Mouse (Mus musculus) lung, postnatal 0 days (tissue): ENCODE measurements around the gene Cpeb2. TPM values are rescaled to one million over a fixed set of nuclear protein-coding genes. Genes with fewer than 3 reads are reported as not detected.

Experiments
- ATAC-seq: fragments of 200-750 bp; cut with Nextera tagmentation; 2 replicates; pipeline ENCODE4 v1.8.0; 2017; ENCODE audit warnings: moderate library complexity
- DNase-seq: peaks from one replicate; pipeline ENCODE4 v3.0.0-alpha.2; 2016; ENCODE audit warnings: low spot score
- H3K27ac ChIP-seq: fragments of 300-500 bp; sonication (generic); 2 replicates; pipeline ENCODE4 v1.5.1; 2014; ENCODE audit warnings: antibody characterized with exemption, mild to moderate bottlenecking, low read length, mixed read lengths
- H3K27me3 ChIP-seq: fragments of 300-500 bp; sonication (generic); replicated peaks from 2 replicates; pipeline ENCODE4 v1.6.1; 2014; ENCODE audit warnings: low read length, mixed read lengths; ENCODE audit not compliant: insufficient read depth
- H3K36me3 ChIP-seq: fragments of 300-500 bp; sonication (generic); 2 replicates; pipeline ENCODE4 v1.6.1; 2014; ENCODE audit warnings: low read length, mixed read lengths; ENCODE audit not compliant: insufficient read depth
- H3K4me1 ChIP-seq: fragments of 300-500 bp; sonication (generic); 2 replicates; pipeline ENCODE4 v1.6.1; 2014; ENCODE audit warnings: antibody characterized with exemption, low read depth, low read length, mixed read lengths; ENCODE audit not compliant: insufficient read depth
- H3K4me2 ChIP-seq: fragments of 300-500 bp; sonication (generic); replicated peaks from 2 replicates; pipeline ENCODE4 v1.6.1; 2014; ENCODE audit warnings: low read depth, mild to moderate bottlenecking, low read length, moderate library complexity, mixed read lengths
- H3K4me3 ChIP-seq: fragments of 300-500 bp; sonication (generic); 2 replicates; pipeline ENCODE4 v1.5.1; 2014; ENCODE audit warnings: low read depth, low read length
- H3K9ac ChIP-seq: fragments of 300-500 bp; sonication (generic); replicated peaks from 2 replicates; pipeline ENCODE4 v1.6.1; 2014; ENCODE audit warnings: low read depth, mild to moderate bottlenecking
- H3K9me3 ChIP-seq: fragments of 300-500 bp; sonication (generic); 2 replicates; pipeline ENCODE4 v1.6.1; 2016; ENCODE audit warnings: low read length, mixed read lengths
- CTCF ChIP-seq: IDR thresholded peaks from 2 replicates; pipeline ENCODE4 v1.5.1; 2016; ENCODE audit warnings: antibody characterized with exemption, mild to moderate bottlenecking
- EP300 ChIP-seq: IDR thresholded peaks from 2 replicates; pipeline ENCODE4 v1.6.1; 2016; ENCODE audit warnings: antibody characterized with exemption, mild to moderate bottlenecking, control low read depth
- WGBS: fragments of 180-500 bp; shearing (Covaris S2); extraction: QIAGEN DNeasy Blood & Tissue Kit; methylation state at CpG from one replicate; pipeline ENCODE4 v1.1.7; 2014; 5-methylcytosine and 5-hydroxymethylcytosine counted together
- polyA plus RNA-seq: library from polyadenylated mRNA; unstranded; fragments of >200 nt; fragmentation: Nextera tagmentation; extraction: Ambion mirVana; gene quantifications from 2 replicates; pipeline ENCODE4 v1.2.1, GENCODE M21; 2015

Gene Cpeb2
- polyA plus RNA-seq, 1 experiment from 2014 or later: 2.1 TPM

- WGBS: 79% methylated on average over 2 of the region's 2 CpGs
These were observed 24.5 kb downstream of the Cpeb2 start for GRCm38 (mm10) chr5:43257490-43257889.

GRCm38 (mm10) chr5:43258472-43259142 is 25.6 kb downstream of the Cpeb2 start:
- DNase-seq (no peak), ATAC-seq (no peak)
- Histone ChIP-seq H3K9ac (no peak overlapping the region), H3K36me3 (no peaks in the 10 kb centered on the region), H3K9me3 (no peaks in the 10 kb centered on the region), H3K4me3 (no peak overlapping the region), H3K4me1 (no peaks in the 10 kb centered on the region), H3K27me3 (no peaks in the 10 kb centered on the region), H3K27ac (no peak overlapping the region), H3K4me2 (no peak overlapping the region)
- TF ChIP-seq EP300 (no peak), CTCF (no peak)
- WGBS: 93% methylated on average over 3 of the region's 3 CpGs

More at GRCm38 (mm10) chr5:43257490-43257889, 24.5 kb downstream of the Cpeb2 start:
- no peak for TF ChIP-seq CTCF
- TF ChIP-seq EP300: no peak
- Histone ChIP-seq H3K4me3 (no peak overlapping the region), H3K4me2 (no peak overlapping the region), H3K9me3 (no peaks in the 10 kb centered on the region), H3K27me3 (no peaks in the 10 kb centered on the region), H3K36me3 (no peaks in the 10 kb centered on the region), H3K9ac (no peak overlapping the region), H3K4me1 (no peaks in the 10 kb centered on the region), H3K27ac (no peak overlapping the region)
- DNase-seq (no peak), ATAC-seq (no peak)

- WGBS: 60% methylated on average over 6 of the region's 6 CpGs
- Histone ChIP-seq H3K4me3 (no peak overlapping the region), H3K9me3 (no peaks in the 10 kb centered on the region), H3K27ac (no peak overlapping the region), H3K27me3 (no peaks in the 10 kb centered on the region), H3K4me2 (no peak overlapping the region), H3K4me1 (no peaks in the 10 kb centered on the region), H3K9ac (no peak overlapping the region), H3K36me3 (no peaks in the 10 kb centered on the region)
- ATAC-seq: no peak
- no peak for DNase-seq
- TF ChIP-seq EP300: no peak
- TF ChIP-seq CTCF: no peak
These were observed 28.8 kb downstream of the Cpeb2 start for GRCm38 (mm10) chr5:43261814-43262213.

DNA sequence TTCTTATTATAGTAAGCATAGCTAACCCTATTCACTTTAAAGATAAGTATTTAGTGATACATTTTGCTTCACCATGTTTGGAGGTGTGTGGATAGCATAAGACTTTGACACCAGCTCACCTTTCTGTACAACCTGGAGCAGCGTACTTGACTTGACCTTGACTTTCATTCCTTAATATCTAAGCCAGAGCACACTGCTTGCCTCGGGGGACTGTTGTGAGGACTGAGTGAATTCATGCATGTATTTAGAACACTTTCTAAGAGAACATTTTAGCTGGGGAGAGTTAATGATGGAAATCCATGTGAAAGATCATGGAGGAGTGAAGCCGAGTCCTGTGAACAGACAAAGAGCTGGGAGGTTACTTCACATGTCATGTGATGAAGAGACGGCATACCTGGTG is 31.0 kb downstream of the Cpeb2 start:
- ATAC-seq (no peak), DNase-seq (no peak)
- Histone ChIP-seq H3K4me2 (no peak overlapping the region), H3K9me3 (no peaks in the 10 kb centered on the region), H3K4me1 (no peaks in the 10 kb centered on the region), H3K4me3 (no peak overlapping the region), H3K27ac (no peak overlapping the region), H3K9ac (no peak overlapping the region), H3K27me3 (no peaks in the 10 kb centered on the region), H3K36me3 (no peaks in the 10 kb centered on the region)
- TF ChIP-seq EP300 (no peak), CTCF (no peak)
- 84% methylated on average over 4 of the region's 4 CpGs for WGBS

DNA sequence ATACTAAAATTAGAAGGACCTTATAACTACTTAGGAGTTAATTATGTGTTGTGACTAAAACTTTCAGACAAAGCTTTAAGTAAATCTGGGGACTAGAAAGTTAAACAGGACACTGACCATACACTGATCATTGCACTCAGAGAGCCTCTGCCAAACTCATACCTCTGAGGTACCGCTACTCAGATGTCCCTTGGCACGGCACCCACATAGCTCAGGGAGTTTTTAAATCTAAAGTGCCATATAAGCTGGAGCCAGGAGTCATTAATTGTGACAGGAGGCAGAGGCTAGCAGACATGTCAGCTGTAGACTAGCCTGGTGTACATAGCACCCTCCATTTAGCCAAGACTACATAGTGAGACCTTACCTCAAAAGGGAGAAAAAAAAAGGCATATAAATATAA is 31.7 kb downstream of the Cpeb2 start:
- H3K27me3 ChIP-seq: no peaks in the 10 kb centered on the region
- no peak for ATAC-seq
- TF ChIP-seq CTCF (no peak), EP300 (no peak)
- H3K4me3 ChIP-seq: no peak overlapping the region
- DNase-seq: no peak
- no peak overlapping the region for H3K27ac ChIP-seq
- no peaks in the 10 kb centered on the region for H3K4me1 ChIP-seq
- 79% methylated on average over 2 of the region's 2 CpGs for WGBS
- H3K36me3 ChIP-seq: no peaks in the 10 kb centered on the region
- no peaks in the 10 kb centered on the region for H3K9me3 ChIP-seq
- H3K9ac ChIP-seq: no peak overlapping the region
- H3K4me2 ChIP-seq: no peak overlapping the region

GRCm38 (mm10) chr5:43277982-43278381 is 45.0 kb downstream of the Cpeb2 start:
- 93% methylated on average over 1 of the region's 1 CpGs for WGBS
- no peaks in the 10 kb centered on the region; the same call in 1 of the 2 replicates for H3K36me3 ChIP-seq
- no peaks in the 10 kb centered on the region for H3K4me1 ChIP-seq
- H3K9ac ChIP-seq: no peak overlapping the region
- DNase-seq (no peak), ATAC-seq (no peak)
- no peak overlapping the region for H3K4me3 ChIP-seq
- no peak overlapping the region for H3K27ac ChIP-seq
- H3K9me3 ChIP-seq: no peaks in the 10 kb centered on the region
- no peaks in the 10 kb centered on the region for H3K27me3 ChIP-seq
- TF ChIP-seq CTCF (no peak), EP300 (no peak)
- H3K4me2 ChIP-seq: no peak overlapping the region
